Mouse (Mus musculus): ENCODE measurements around the gene Prol1.

GRCm38 (mm10) chr5:88375808-88376207 lies 58.7 kb downstream of the Prol1 start, which contains the start of gene Amtn:
- TF ChIP-seq CTCF (IDR thresholded peaks at IDR 0.05; ENCODE audit: borderline replicate concordance, control insufficient read depth, extremely low read depth, insufficient read depth, low read length, poor library complexity) (no peak), POLR2A (IDR thresholded peaks at IDR 0.05; ENCODE audit: control insufficient read depth, extremely low read depth, insufficient read depth, low read length, poor library complexity) (no peak)

All from thymus, adult 2 months (tissue).